ENCODE assay signal across 8 mouse cellular contexts in genomic region chr2:162922183-162922582, GRCm38 (mm10). TPM values are rescaled to one million over a fixed set of nuclear protein-coding genes. Genes with fewer than 3 reads are reported as not detected.
DNase-seq lines count a peak whose midpoint lies in the region; TF ChIP-seq lines count a peak whose summit lies in the region.

No protein-coding gene starts in this region.

- H3K27ac ChIP-seq in left cerebral cortex, adult 2 months: no peak overlapping the region

- H3K4me3 ChIP-seq in left cerebral cortex, adult 2 months: no peak overlapping the region

- DNase-seq in adrenal gland, adult (ENCODE audit: inconsistent age in 2 of 2, low spot score in 1 of 2): peak; percentile 42 to 83
- no peak for DNase-seq in adrenal gland, postnatal 4 days (ENCODE audit: low spot score in 2 of 2)
- peak; percentile 43 to 60 for DNase-seq in left cerebral cortex, adult 2 months (ENCODE audit: extremely low spot score in 1 of 2, low spot score in 2 of 2)
- DNase-seq in left cerebral cortex, adult 8-10 months (ENCODE audit: low spot score in 2 of 2): no peak
- peak; percentile 37 for DNase-seq in adrenal gland, postnatal 25 days
- DNase-seq in heart, postnatal 36 days: peak; percentile 38 to 50
- DNase-seq in lung, adult 18-20 months: peak; percentile 35 to 40
- DNase-seq in telencephalon, adult 2 months (ENCODE audit: low read depth, low spot score): peak; percentile 39

- intact Hi-C loops in left cerebral cortex, adult 2 months (cut with DNase I): loop anchor here (2.0 to 5.0 kb wide), 4 partner anchors 95 to 479 kb away; partner anchors contain the start of genes Ift52 and Ptprt
- intact Hi-C loops in heart, postnatal 36 days (cut with DNase I): loop anchor here (1.0 to 5.0 kb wide), 3 partner anchors 77 to 480 kb away; no protein-coding TSS in a partner anchor

- peak; percentile 96 for TF ChIP-seq CTCF in left cerebral cortex, adult 2 months (IDR thresholded peaks at IDR 0.05)

RNA-seq across cellular contexts. Expression of gene Srsf6, which starts 9.1 kb away (rescaled TPM):
- total RNA-seq in adrenal gland, postnatal 4 days (2021): 100 to 1,000 TPM; 244 to 280 TPM
- 100 to 1,000 TPM in 1 of 2 experiments, 10 to 100 TPM in 1; 99.3 to 109 TPM for total RNA-seq in left cerebral cortex, adult 2 months (2021)
- 10 to 100 TPM; 76.9 to 90.1 (median 84.4) TPM for total RNA-seq in left cerebral cortex, adult 8-10 months (2022)
- total RNA-seq in adrenal gland, postnatal 25 days (2021): 232 and 238 TPM in 2 replicates
- total RNA-seq in heart, postnatal 36 days (2021): 10 to 100 TPM; 61.0 to 63.7 TPM

RNA-seq across cellular contexts. Expression of gene L3mbtl1, which starts 21.1 kb away (rescaled TPM):
- total RNA-seq in adrenal gland, postnatal 4 days (2021): 1 to 10 TPM in 1 of 2 experiments, under 1 TPM in 1; 0.53 to 1.0 TPM
- total RNA-seq in left cerebral cortex, adult 2 months (2021): 10 to 100 TPM; 19.3 to 22.2 TPM
- 10 to 100 TPM; 15.2 to 18.6 (median 17.7) TPM for total RNA-seq in left cerebral cortex, adult 8-10 months (2022)
- 0.24 TPM in 1 of 2 replicates, not detected in the other for total RNA-seq in adrenal gland, postnatal 25 days (2021)
- not detected for total RNA-seq in heart, postnatal 36 days (2021)

Comparison
In these comparisons a context has a peak if more than half of its experiments do, and no peak if none do; other contexts are left out.
1. DNase-seq: peak in adrenal gland, adult (2 of 2), left cerebral cortex, adult 2 months (2 of 2), adrenal gland, postnatal 25 days (single experiment), heart, postnatal 36 days (2 of 2), lung, adult 18-20 months (2 of 2) and telencephalon, adult 2 months (single experiment); none in adrenal gland, postnatal 4 days (0 of 2) and left cerebral cortex, adult 8-10 months (0 of 2).
2. RNA of gene L3mbtl1, which starts 21.1 kb away (total RNA-seq): 19.3 to 22.2 TPM in left cerebral cortex, adult 2 months and 15.2 to 18.6 TPM in left cerebral cortex, adult 8-10 months; 0.53 to 1.0 TPM in adrenal gland, postnatal 4 days, not detected in heart, postnatal 36 days and 0.24 TPM in adrenal gland, postnatal 25 days; every median in the first group is over 4 times any median in the second.